Mouse (Mus musculus) liver, embryonic 16.5 days (tissue): ENCODE measurements around the gene Pik3ap1. TPM values are rescaled to one million over a fixed set of nuclear protein-coding genes. Genes with fewer than 3 reads are reported as not detected.

Source experiments
- ATAC-seq: fragments of 200-750 bp; cut with Nextera tagmentation; 2 replicates; pipeline ENCODE4 v1.8.0; 2017; ENCODE audit warnings: low read depth, mild to moderate bottlenecking, moderate number of reproducible peaks, moderate library complexity
- H3K27ac ChIP-seq: fragments of 300-500 bp; sonication (generic); 2 replicates; pipeline ENCODE4 v1.5.1; 2014; ENCODE audit warnings: mild to moderate bottlenecking, low read length
- H3K27me3 ChIP-seq: fragments of 300-500 bp; sonication (generic); 2 replicates; pipeline ENCODE4 v1.6.1; 2014; ENCODE audit warnings: low read depth, low read length, mixed read lengths; ENCODE audit not compliant: control insufficient read depth, insufficient read depth
- H3K36me3 ChIP-seq: fragments of 300-500 bp; sonication (generic); 2 replicates; pipeline ENCODE4 v1.6.1; 2014; ENCODE audit warnings: mild to moderate bottlenecking; ENCODE audit not compliant: control insufficient read depth, insufficient read depth
- H3K4me1 ChIP-seq: fragments of 300-500 bp; sonication (generic); 2 replicates; pipeline ENCODE4 v1.6.1; 2014; ENCODE audit warnings: low read depth, low read length, mixed read lengths; ENCODE audit not compliant: control insufficient read depth
- H3K4me2 ChIP-seq: fragments of 300-500 bp; sonication (generic); 2 replicates; pipeline ENCODE4 v1.6.1; 2014; ENCODE audit warnings: low read depth, low read length, mixed read lengths
- H3K4me3 ChIP-seq: fragments of 300-500 bp; sonication (generic); 2 replicates; pipeline ENCODE4 v1.5.1; 2014; ENCODE audit warnings: low read depth, mild to moderate bottlenecking, low read length
- H3K9ac ChIP-seq: fragments of 300-500 bp; sonication (generic); 2 replicates; pipeline ENCODE4 v1.6.1; 2014; ENCODE audit warnings: low read depth, low read length
- H3K9me3 ChIP-seq: fragments of 300-500 bp; sonication (generic); replicated peaks from 2 replicates; pipeline ENCODE4 v1.6.1; 2016; ENCODE audit warnings: low read length; ENCODE audit not compliant: control insufficient read depth
- WGBS: fragments of 180-500 bp; shearing (Covaris S2); extraction: QIAGEN DNeasy Blood & Tissue Kit; methylation state at CpG from one replicate; pipeline ENCODE4 v1.1.7; 2014; ENCODE audit not compliant: insufficient replicate concordance; 5-methylcytosine and 5-hydroxymethylcytosine counted together
- polyA plus RNA-seq: library from polyadenylated mRNA; unstranded; fragments of >200 nt; fragmentation: Nextera tagmentation; extraction: Ambion mirVana; gene quantifications from 2 replicates; pipeline ENCODE4 v1.2.1, GENCODE M21; 2015

Gene Pik3ap1
- polyA plus RNA-seq, 1 experiment from 2014 or later, result 17.9 TPM

GRCm38 (mm10) chr19:41362963-41363362 is 21.9 kb downstream of the Pik3ap1 start:
- Histone ChIP-seq H3K4me3 (no peak overlapping the region), H3K36me3 (no peaks in the 10 kb centered on the region), H3K9me3 (no peaks in the 10 kb centered on the region), H3K4me1 (peaks cover 3% of the 10 kb centered on the region), H3K4me2 (no peak overlapping the region), H3K27ac (no peak overlapping the region), H3K9ac (no peak overlapping the region), H3K27me3 (no peaks in the 10 kb centered on the region)
- ATAC-seq, result no peak
- WGBS, result 60% methylated on average over 2 of the region's 2 CpGs

- Histone ChIP-seq H3K9ac (no peak overlapping the region), H3K9me3 (no peaks in the 10 kb centered on the region), H3K27ac (no peak overlapping the region), H3K4me1 (peaks cover 3% of the 10 kb centered on the region), H3K36me3 (no peaks in the 10 kb centered on the region), H3K27me3 (no peaks in the 10 kb centered on the region), H3K4me2 (no peak overlapping the region), H3K4me3 (no peak overlapping the region)
- 26% methylated on average over 2 of the region's 2 CpGs for WGBS
- ATAC-seq, result no peak
Measured at GRCm38 (mm10) chr19:41360459-41360858, 24.4 kb downstream of the Pik3ap1 start.

DNA sequence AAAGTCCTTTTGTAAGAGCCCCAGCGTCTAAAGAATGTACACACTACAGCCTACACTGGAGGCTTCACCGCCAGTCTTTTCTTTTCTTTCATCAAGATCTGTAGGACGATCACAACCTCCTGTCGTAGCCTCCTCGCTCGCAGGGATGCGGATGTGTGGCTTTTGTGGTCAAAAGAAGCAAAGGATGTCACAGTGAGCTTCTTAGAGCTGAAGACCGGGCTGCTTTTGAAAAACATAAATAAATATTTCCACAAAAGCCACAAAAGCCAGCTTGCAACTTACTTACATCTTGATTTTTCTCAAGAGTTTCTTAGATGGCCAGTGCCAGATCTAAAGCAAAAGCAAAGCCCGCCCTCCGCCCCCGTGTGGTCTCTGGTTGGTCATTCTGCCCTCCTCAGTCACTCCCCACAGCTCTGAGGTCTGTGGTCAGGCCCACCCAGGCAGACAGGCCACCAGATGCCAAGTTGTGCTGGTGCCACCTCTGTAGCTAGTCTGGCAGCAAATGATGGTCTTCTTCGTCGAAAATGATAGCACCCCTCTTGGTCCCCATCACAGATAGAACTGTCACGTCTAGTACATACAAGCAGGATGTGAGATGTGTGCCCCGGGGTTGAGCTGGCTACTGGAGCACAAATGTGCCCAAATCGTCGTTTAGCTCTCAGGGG is 30.5 kb downstream of the Pik3ap1 start:
- Histone ChIP-seq H3K27me3 (no peaks in the 10 kb centered on the region), H3K36me3 (no peaks in the 10 kb centered on the region), H3K4me1 (no peaks in the 10 kb centered on the region; the same call in 1 of the 2 replicates), H3K4me3 (no peak overlapping the region), H3K9me3 (no peaks in the 10 kb centered on the region), H3K4me2 (no peak overlapping the region), H3K9ac (no peak overlapping the region), H3K27ac (no peak overlapping the region)
- no peak for ATAC-seq
- WGBS, result 31% methylated on average over 17 of the region's 17 CpGs

DNA sequence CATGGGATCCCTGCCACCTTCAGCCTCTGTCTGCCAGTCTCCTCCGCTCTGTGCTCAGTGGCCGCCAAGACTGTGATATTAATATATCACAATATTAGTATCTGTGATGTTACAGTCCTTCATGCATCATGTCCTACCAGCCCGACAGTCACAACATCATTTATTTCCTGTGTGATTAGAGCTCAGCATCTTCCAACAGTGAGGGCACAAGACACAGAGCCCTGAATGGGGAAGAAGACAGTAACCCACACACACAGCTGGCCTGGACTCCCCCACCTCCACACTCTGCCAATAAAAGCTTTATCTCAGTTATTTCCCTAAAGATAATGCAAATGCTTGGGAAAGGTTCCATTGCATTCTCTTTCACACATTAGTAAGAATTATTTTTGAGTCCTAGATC is 35.3 kb downstream of the Pik3ap1 start:
- H3K4me3 ChIP-seq, result no peak overlapping the region
- H3K4me2 ChIP-seq, result no peak overlapping the region
- no peak overlapping the region for H3K9ac ChIP-seq
- H3K36me3 ChIP-seq, result no peaks in the 10 kb centered on the region
- no peak for ATAC-seq
- peaks cover 13% of the 10 kb centered on the region for H3K4me1 ChIP-seq
- no peaks in the 10 kb centered on the region for H3K9me3 ChIP-seq
- no peak overlapping the region for H3K27ac ChIP-seq
- H3K27me3 ChIP-seq, result no peaks in the 10 kb centered on the region
- WGBS, result 56% methylated on average over 3 of the region's 3 CpGs

DNA sequence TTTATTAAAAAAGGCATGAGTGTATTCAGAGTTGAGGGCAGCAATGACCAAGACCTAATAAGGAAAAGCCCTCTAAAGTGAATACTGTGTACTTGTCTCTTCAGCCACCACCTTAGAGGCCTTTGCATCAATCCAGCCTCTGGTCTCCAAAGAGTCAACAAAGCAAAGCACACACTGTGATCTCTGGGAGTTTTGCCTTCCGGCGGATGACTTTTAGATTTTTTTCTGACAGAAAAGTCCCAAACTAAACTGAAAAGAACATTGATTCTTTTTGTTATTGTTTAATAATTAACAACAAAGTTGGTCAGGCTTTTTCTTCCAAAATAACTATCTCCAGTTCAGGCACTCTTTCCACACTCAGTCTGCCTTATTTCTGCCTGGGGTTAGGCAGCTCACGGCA is 36.7 kb downstream of the Pik3ap1 start:
- no peaks in the 10 kb centered on the region for H3K27me3 ChIP-seq
- no peaks in the 10 kb centered on the region for H3K36me3 ChIP-seq
- no peak overlapping the region for H3K4me2 ChIP-seq
- no peak overlapping the region for H3K4me3 ChIP-seq
- 66% methylated on average over 3 of the region's 3 CpGs for WGBS
- peak overlapping the region; percentile 84 for H3K27ac ChIP-seq
- no peak overlapping the region for H3K9ac ChIP-seq
- H3K9me3 ChIP-seq, result no peaks in the 10 kb centered on the region
- H3K4me1 ChIP-seq, result peaks cover 19% of the 10 kb centered on the region
- ATAC-seq, result peak; percentile 47; the same call in 1 of the 2 replicates

GRCm38 (mm10) chr19:41347326-41347725 is 37.6 kb downstream of the Pik3ap1 start:
- H3K4me2 ChIP-seq, result 0 out of 2 replicates have a peak overlapping the region, but pooled peaks have one; percentile 6
- no peaks in the 10 kb centered on the region for H3K36me3 ChIP-seq
- H3K27me3 ChIP-seq, result no peaks in the 10 kb centered on the region
- no peaks in the 10 kb centered on the region for H3K9me3 ChIP-seq
- peak; percentile 77 for ATAC-seq
- H3K27ac ChIP-seq, result peak overlapping the region; percentile 84
- H3K4me1 ChIP-seq, result peaks cover 19% of the 10 kb centered on the region
- H3K9ac ChIP-seq, result no peak overlapping the region
- no peak overlapping the region for H3K4me3 ChIP-seq
- 49% methylated on average over 4 of the region's 4 CpGs for WGBS

- Histone ChIP-seq H3K27me3 (no peaks in the 10 kb centered on the region), H3K4me2 (0 out of 2 replicates have a peak overlapping the region, but pooled peaks have one; percentile 0), H3K4me3 (no peak overlapping the region), H3K27ac (peak overlapping the region; percentile 78), H3K9ac (no peak overlapping the region), H3K36me3 (no peaks in the 10 kb centered on the region), H3K9me3 (no peaks in the 10 kb centered on the region), H3K4me1 (peaks cover 21% of the 10 kb centered on the region)
- ATAC-seq, result peak; percentile 42
- 61% methylated on average over 11 of the region's 11 CpGs for WGBS
Measured at GRCm38 (mm10) chr19:41346099-41346850, 38.6 kb downstream of the Pik3ap1 start.

- peak overlapping the region; percentile 47 for H3K4me2 ChIP-seq
- H3K27me3 ChIP-seq, result no peaks in the 10 kb centered on the region
- no peaks in the 10 kb centered on the region for H3K36me3 ChIP-seq
- peak overlapping the region; percentile 18; the same call in 1 of the 2 replicates for H3K9ac ChIP-seq
- H3K4me1 ChIP-seq, result peaks cover 21% of the 10 kb centered on the region
- ATAC-seq, result 0 out of 2 replicates have a peak, but pooled peaks have one; percentile 23
- 17% methylated on average over 11 of the region's 11 CpGs for WGBS
- peak overlapping the region; percentile 78 for H3K27ac ChIP-seq
- peak overlapping the region; percentile 21 for H3K4me3 ChIP-seq
- no peaks in the 10 kb centered on the region for H3K9me3 ChIP-seq
Measured at GRCm38 (mm10) chr19:41345028-41345741, 39.7 kb downstream of the Pik3ap1 start.
